Mouse (Mus musculus) E14TG2a.4 (cell line): ENCODE data around the gene Mier3.

ENCODE experiments used
- CTCF ChIP-seq: conservative IDR thresholded peaks from 2 replicates; pipeline ENCODE4 v1.5.1; 2014; ENCODE audit warnings: low read length
- POU5F1 ChIP-seq: IDR thresholded peaks from 2 replicates; pipeline ENCODE4 v1.6.1; 2014; ENCODE audit warnings: low read length, borderline replicate concordance

DNA sequence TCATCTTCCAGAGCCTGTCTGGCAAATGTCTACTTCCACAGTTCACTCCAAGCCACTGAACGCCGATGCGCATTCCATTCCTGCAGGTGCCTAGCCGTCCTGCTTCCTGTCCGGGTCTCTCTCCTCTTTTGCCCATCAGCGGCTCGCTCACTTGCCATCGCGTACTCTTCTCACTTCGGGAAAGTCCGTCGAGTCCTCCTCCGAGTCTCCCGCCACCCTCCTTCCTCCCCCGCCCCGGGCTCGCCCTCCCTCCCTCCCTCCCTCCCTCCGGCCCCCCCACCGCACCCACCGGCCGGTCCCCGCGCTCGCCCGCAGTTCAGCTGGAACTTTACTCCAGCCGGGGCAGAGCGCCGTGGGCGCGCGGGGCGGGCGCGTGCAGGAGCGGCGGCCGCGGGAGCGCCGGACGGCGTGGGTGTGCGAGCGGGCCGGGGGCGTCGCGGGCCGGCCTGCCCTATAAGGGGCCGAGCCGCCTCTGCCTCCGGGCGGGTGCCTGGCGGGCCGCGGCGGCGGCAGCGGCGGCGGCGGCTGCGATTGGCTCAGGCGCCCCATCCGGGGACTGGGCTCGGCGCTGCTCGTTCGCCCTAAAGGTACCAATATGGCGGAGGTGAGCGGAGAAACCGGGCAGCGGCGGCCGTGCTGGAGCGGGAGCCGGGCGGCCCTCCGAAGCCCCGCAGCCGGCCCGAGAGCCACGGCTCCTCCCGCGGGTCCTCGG, 5.1 kb downstream of the Mier3 start:
- TF ChIP-seq CTCF (no peak), POU5F1 (no peak)
